Comparison of ENCODE assay signal across 18 mouse cellular contexts in genomic region chr5:50008841-50009240, GRCm38 (mm10).
"Had no signal": no experiment of that assay in that cellular context is flagged by ENCODE, and none has a peak within 500 bp of the region (broad histone marks: within the 10 kb centered on the region; RNA-seq: fewer than 3 reads in every experiment).

No protein-coding gene starts in this region.

- H3K27ac ChIP-seq: limb, embryonic 12.5 days; liver, embryonic 13.5 days; lung, embryonic 15.5 days; midbrain, embryonic 12.5 days; neural tube, embryonic 12.5 days; stomach, embryonic 15.5 days had no signal

- H3K4me1 ChIP-seq: limb, embryonic 12.5 days; midbrain, embryonic 12.5 days; neural tube, embryonic 12.5 days; stomach, embryonic 15.5 days had no signal

- DNase-seq: kidney, adult 9 months; kidney, postnatal 10 days; layer of hippocampus, postnatal 36 days; liver; liver, embryonic 13.5 days; liver, postnatal 0 days; lung, postnatal 14 days; retina, postnatal 1 day; right cerebral cortex, postnatal 4 days; spleen, adult 18-20 months; thymus, adult 2 months; thymus, postnatal 25 days had no signal

- ATAC-seq: intestine, embryonic 16.5 days; liver, postnatal 0 days had no signal

- H3K9ac ChIP-seq: limb, embryonic 12.5 days; liver, embryonic 13.5 days; liver, postnatal 0 days; lung, embryonic 15.5 days; midbrain, embryonic 12.5 days; neural tube, embryonic 12.5 days; stomach, embryonic 15.5 days had no signal

- H3K4me3 ChIP-seq: limb, embryonic 12.5 days; liver, embryonic 13.5 days; lung, embryonic 15.5 days; midbrain, embryonic 12.5 days; neural tube, embryonic 12.5 days; stomach, embryonic 15.5 days had no signal

- H3K27me3 ChIP-seq: limb, embryonic 12.5 days; liver, embryonic 13.5 days; lung, embryonic 15.5 days; midbrain, embryonic 12.5 days; neural tube, embryonic 12.5 days; stomach, embryonic 15.5 days had no signal

- H3K36me3 ChIP-seq: lung, embryonic 15.5 days had no signal

- H3K9me3 ChIP-seq: limb, embryonic 12.5 days; liver, embryonic 13.5 days; lung, embryonic 15.5 days; midbrain, embryonic 12.5 days; neural tube, embryonic 12.5 days; stomach, embryonic 15.5 days had no signal
